Mouse (Mus musculus): ENCODE measurements at regions not wholly inside any gene's neighbourhood (a gene's known extent, or its start where the extent isn't known, plus 50 kb on each side); places are given as distances from the start of the nearest gene placed in this dataset.

- TF ChIP-seq SIN3A (IDR thresholded peaks at IDR 0.05; ENCODE audit: low read length) (no peak), E2F4 (IDR thresholded peaks at IDR 0.05; ENCODE audit: borderline replicate concordance, low read depth, low read length) (no peak)
Observed at GRCm38 (mm10) chr12:16075962-16076361, 259.2 kb upstream of the Trib2 start.

Measured in MEL (cell line).